Mouse (Mus musculus) C2C12 (cell line): ENCODE data around the gene Prkg1. TPM values are rescaled to one million over a fixed set of nuclear protein-coding genes. Genes with fewer than 3 reads are reported as not detected.

ENCODE experiments used
- H3K27me3 ChIP-seq: one replicate; pipeline ENCODE4 v1.6.1; 2011; ENCODE audit not compliant: control insufficient read depth, insufficient read depth, insufficient read length
- H3K36me3 ChIP-seq: one replicate; pipeline ENCODE4 v1.6.1; 2011; ENCODE audit not compliant: control insufficient read depth, insufficient read depth
- H3K4me3 ChIP-seq: one replicate; pipeline ENCODE4 v1.5.1; 2011; ENCODE audit warnings: mild to moderate bottlenecking, control low read depth; ENCODE audit not compliant: poor library complexity, insufficient read depth, severe bottlenecking
- H3K79me2 ChIP-seq: one replicate; pipeline ENCODE4 v1.6.1; 2011; ENCODE audit not compliant: control insufficient read depth, insufficient read depth
- H3K79me3 ChIP-seq: one replicate; pipeline ENCODE4 v1.6.1; 2011; ENCODE audit warnings: low read depth, control low read depth
- H3ac ChIP-seq: one replicate; pipeline ENCODE3; 2011; ENCODE audit warnings: low read depth; ENCODE audit not compliant: control insufficient read depth, insufficient read length
- CEBPB ChIP-seq: IDR thresholded peaks from one replicate; pipeline ENCODE4 v1.6.1; 2011; ENCODE audit warnings: low read depth, mild to moderate bottlenecking, control low read depth, moderate library complexity
- CTCF ChIP-seq: IDR thresholded peaks from one replicate; pipeline ENCODE4 v1.5.1; 2011; ENCODE audit not compliant: control insufficient read depth, insufficient read depth, insufficient read length
- FOSL1 ChIP-seq: IDR thresholded peaks from one replicate; pipeline ENCODE4 v1.8.0; 2011; ENCODE audit warnings: mild to moderate bottlenecking, low read length; ENCODE audit not compliant: poor library complexity, insufficient read depth, severe bottlenecking
- MAX ChIP-seq: IDR thresholded peaks from one replicate; pipeline ENCODE4 v1.6.1; 2011; ENCODE audit warnings: mild to moderate bottlenecking, control low read depth
- MYOD1 ChIP-seq: IDR thresholded peaks from one replicate; pipeline ENCODE4 v1.6.1; 2011; ENCODE audit warnings: low read depth; ENCODE audit not compliant: control insufficient read depth, insufficient read length
- MYOG ChIP-seq: IDR thresholded peaks from one replicate; pipeline ENCODE4 v1.6.1; 2011; ENCODE audit not compliant: control insufficient read depth, insufficient read length; ENCODE audit errors: extremely low read depth
- USF1 ChIP-seq: IDR thresholded peaks from one replicate; pipeline ENCODE4 v1.6.1; 2011; ENCODE audit warnings: low read depth, mild to moderate bottlenecking, control low read depth, moderate library complexity
- polyA plus RNA-seq: library from polyadenylated mRNA; unstranded; fragments of >200 nt; fragmentation: generic; extraction: Trizol; gene quantifications from one replicate; pipeline ENCODE4 v1.2.1, GENCODE M21; 2012; ENCODE audit warnings: missing spikeins

Prkg1 gene
- polyA plus RNA-seq, 1 experiment = 0.47 TPM

DNA sequence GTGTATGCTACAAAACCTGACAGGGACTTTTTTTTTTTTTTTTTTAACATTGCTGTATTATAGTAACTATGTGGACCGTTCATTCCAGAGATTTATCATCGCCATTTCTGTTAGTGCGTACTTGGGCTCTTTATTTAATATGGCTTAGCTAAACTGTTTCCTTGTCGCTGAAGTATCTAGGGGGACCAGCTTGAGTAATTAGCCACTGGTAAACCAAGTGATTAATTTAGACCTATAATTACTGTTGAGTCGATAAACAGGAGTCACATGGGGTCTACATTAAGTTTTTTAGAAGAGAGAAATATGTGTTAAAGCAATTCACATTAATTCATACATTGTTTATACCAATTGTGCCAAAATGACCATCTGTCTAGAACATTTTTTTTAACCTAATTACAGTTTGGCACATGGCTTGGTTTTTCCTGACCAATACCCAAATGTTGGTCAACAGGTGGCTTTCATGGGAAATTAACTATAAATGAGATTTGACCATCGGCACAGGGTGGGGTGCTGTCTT, 605.8 kb downstream of the Prkg1 start:
- Histone ChIP-seq H3K4me3 (no peak overlapping the region), H3K79me3 (no peaks in the 10 kb centered on the region), H3K36me3 (no peaks in the 10 kb centered on the region), H3K27me3 (no peaks in the 10 kb centered on the region), H3ac (no peak overlapping the region), H3K79me2 (no peaks in the 10 kb centered on the region)
- no peak for TF ChIP-seq USF1
- TF ChIP-seq MYOG = no peak
- TF ChIP-seq CTCF = no peak
- TF ChIP-seq CEBPB = no peak
- TF ChIP-seq MAX = no peak
- no peak for TF ChIP-seq MYOD1
- no peak for TF ChIP-seq FOSL1

DNA sequence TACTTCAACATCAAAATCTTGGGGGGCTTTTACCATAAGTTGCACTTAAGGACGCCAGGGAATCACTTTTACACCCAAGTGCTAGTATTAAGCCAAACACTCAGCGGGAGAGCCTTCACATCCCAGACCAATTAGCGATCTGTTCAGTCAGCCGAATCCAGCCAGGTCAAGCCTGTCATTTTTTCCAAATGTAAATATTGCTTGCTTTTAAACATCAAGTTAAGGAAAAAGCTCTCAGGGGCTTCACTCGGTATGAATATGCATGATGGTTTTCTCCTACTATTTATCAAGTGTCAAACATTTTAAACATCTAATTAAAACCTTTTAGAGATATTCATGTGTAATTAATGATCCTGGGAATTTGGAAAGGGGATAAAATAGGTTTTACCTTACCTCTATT, 611.4 kb downstream of the Prkg1 start:
- Histone ChIP-seq H3K27me3 (no peaks in the 10 kb centered on the region), H3K79me3 (no peaks in the 10 kb centered on the region), H3K36me3 (no peaks in the 10 kb centered on the region), H3K4me3 (no peak overlapping the region), H3ac (no peak overlapping the region), H3K79me2 (no peaks in the 10 kb centered on the region)
- TF ChIP-seq MAX (no peak), FOSL1 (no peak), MYOG (no peak), CEBPB (no peak), MYOD1 (no peak), CTCF (no peak), USF1 (no peak)

DNA sequence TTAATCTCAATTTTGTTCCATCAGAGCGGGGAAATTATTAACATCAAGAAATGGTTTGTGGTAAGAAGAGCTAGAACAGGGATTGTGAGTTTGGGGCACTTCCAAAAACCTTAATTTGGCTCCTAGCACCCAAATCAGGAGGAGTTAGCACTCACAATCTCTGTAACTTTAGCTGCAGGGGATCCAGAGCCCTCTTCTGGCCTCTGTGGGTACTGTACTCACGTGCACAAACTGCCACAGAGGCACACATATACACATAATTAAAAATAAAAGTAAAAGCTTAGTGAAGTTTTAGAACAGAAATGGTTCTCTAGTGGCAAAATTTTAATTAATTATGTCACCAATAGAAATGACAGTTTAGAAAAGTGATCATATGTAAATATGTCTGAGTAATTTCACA, 614.9 kb downstream of the Prkg1 start:
- Histone ChIP-seq H3K27me3 (no peaks in the 10 kb centered on the region), H3K79me3 (no peaks in the 10 kb centered on the region), H3K4me3 (no peak overlapping the region), H3K79me2 (no peaks in the 10 kb centered on the region), H3K36me3 (no peaks in the 10 kb centered on the region), H3ac (no peak overlapping the region)
- TF ChIP-seq CTCF (no peak), MAX (no peak), MYOG (no peak), MYOD1 (no peak), USF1 (no peak), FOSL1 (no peak), CEBPB (no peak)

DNA sequence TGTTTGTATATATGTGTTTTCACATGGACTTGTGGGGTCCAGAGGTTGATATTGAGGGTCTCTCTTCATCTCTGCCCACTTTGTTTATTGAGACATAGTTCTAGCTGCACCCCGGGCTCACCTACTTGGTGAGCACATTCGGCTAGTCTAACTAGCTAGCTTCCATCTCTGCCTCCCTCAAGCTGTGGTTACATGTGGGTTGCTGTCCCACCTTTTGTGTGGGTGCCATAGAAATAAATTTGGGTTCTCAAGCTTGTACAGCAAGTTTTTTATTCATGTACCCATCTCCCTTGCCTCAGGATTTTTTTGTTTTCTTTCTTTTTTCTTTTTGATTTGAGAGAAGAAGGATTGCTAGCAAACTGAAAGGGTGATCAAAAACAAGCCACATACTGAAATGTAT, 617.4 kb downstream of the Prkg1 start:
- Histone ChIP-seq H3K27me3 (no peaks in the 10 kb centered on the region), H3ac (no peak overlapping the region), H3K4me3 (no peak overlapping the region), H3K36me3 (no peaks in the 10 kb centered on the region), H3K79me2 (no peaks in the 10 kb centered on the region), H3K79me3 (no peaks in the 10 kb centered on the region)
- no peak for TF ChIP-seq USF1
- TF ChIP-seq MYOG = no peak
- no peak for TF ChIP-seq MYOD1
- TF ChIP-seq CEBPB = no peak
- no peak for TF ChIP-seq MAX
- no peak for TF ChIP-seq FOSL1
- TF ChIP-seq CTCF = no peak

DNA sequence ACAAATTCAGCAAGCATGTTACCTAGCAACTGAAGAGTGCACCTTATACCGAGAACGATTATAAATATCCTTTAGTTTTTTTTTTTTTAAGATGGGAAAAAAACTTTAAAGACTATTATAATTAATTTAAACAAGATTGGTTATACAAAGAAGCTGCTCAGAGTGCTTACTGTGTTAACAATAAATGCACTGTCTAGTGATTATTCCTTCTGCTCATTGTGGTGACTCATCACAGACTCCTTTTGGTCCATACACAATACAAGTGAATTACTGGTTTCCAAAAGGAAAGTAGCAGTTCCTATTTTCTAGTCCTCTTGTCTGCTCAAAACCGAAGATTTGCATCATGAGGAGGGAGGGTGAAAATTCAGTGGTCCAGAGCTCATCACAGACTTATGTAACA, 618.7 kb downstream of the Prkg1 start:
- no peak for TF ChIP-seq FOSL1
- TF ChIP-seq USF1 = no peak
- no peak for TF ChIP-seq MYOD1
- no peak for TF ChIP-seq CEBPB
- no peak for TF ChIP-seq MYOG
- TF ChIP-seq MAX = no peak
- TF ChIP-seq CTCF = no peak
- Histone ChIP-seq H3K4me3 (no peak overlapping the region), H3K79me2 (no peaks in the 10 kb centered on the region), H3ac (no peak overlapping the region), H3K27me3 (no peaks in the 10 kb centered on the region), H3K36me3 (no peaks in the 10 kb centered on the region), H3K79me3 (no peaks in the 10 kb centered on the region)

DNA sequence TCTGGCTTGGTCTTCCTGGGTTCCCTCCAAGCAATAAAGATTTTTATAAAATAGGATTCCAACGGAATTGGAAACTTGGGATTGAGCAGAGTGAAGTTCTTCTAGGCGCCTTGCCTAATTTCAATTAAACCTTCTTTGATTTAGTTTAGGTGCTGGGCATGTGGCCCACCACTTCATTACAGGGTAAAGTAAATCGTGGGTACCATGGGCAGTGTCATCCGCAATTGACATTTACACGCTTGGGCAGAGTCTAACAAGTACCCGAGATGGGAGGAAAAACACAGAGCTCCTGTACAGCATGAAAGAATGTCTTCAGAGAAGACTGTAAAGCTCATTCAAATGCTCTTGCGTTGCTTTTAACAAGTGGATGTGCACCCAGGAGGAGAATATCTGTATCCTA, 622.9 kb downstream of the Prkg1 start:
- TF ChIP-seq USF1 = no peak
- no peak for TF ChIP-seq MYOG
- TF ChIP-seq MYOD1 = no peak
- no peak for TF ChIP-seq FOSL1
- Histone ChIP-seq H3K27me3 (no peaks in the 10 kb centered on the region), H3K36me3 (no peaks in the 10 kb centered on the region)

More for the DNA sequence above, 622.9 kb downstream of the Prkg1 start:
- H3K79me2 ChIP-seq = no peaks in the 10 kb centered on the region
- no peak overlapping the region for H3K4me3 ChIP-seq
- no peak overlapping the region for H3ac ChIP-seq
- no peaks in the 10 kb centered on the region for H3K79me3 ChIP-seq
